Mouse (Mus musculus): ENCODE measurements at regions not wholly inside any gene's neighbourhood (a gene's known extent, or its start where the extent isn't known, plus 50 kb on each side); places are given as distances from the start of the nearest gene placed in this dataset.

DNA sequence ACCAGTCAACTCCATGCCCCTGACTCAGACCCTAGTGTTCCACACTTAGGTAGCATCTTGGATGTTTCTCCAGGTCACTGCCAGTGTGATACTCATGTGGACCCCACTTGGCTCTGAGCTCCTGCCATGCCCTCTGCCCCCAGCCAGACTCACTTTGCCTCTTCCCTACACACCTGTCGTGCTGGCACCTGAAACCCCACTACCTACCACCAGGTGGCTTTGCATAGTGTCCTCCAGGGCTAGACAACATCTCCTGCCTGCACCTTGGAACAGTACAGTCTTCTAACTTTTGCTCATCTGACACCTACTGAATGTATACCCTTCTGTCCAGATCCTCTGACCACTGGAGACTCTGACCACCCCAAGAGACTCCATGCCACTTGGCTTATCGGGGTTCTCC, 80.6 kb downstream of the Fam53a start:
- ATAC-seq = no peak

DNA sequence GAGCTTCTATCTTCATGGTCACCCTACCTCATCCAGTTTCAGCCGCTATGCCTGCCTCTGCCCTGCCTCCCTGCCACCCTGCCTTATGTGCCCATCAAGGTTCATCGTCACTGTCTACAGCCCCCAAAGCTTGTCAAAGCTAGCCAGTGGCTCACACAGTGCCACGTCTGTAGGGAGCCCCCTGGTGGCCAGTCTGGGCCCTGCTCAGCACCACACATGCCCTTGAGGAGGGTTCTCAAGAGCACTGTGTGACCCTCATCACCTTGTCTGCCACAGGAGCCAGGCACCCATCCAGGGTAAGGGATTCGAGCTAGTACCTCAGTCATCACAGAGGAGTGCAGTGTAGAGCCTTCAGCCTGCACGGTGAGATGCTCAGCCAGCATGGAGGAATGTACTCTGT, 86.1 kb downstream of the Fam53a start:
- ATAC-seq = no peak

DNA sequence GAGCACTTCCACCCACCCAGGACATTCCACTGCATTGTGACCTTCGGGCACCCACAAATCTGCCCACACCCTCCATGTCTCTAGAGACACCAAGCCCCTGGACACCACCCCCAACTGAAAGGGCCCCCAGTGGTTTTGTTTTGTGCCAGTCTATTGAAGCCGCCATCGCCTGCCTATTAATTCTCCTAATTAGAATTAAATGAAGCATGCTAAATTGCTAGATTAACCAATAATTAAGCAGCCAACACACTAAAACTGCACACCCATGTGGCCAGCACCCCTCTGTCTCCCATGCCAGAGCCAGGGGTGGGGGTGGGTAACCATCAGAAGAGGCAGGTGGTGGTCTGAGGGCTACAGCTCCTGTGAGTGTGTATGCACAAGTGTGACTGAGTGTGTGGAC, 86.8 kb downstream of the Fam53a start:
- ATAC-seq = no peak

DNA sequence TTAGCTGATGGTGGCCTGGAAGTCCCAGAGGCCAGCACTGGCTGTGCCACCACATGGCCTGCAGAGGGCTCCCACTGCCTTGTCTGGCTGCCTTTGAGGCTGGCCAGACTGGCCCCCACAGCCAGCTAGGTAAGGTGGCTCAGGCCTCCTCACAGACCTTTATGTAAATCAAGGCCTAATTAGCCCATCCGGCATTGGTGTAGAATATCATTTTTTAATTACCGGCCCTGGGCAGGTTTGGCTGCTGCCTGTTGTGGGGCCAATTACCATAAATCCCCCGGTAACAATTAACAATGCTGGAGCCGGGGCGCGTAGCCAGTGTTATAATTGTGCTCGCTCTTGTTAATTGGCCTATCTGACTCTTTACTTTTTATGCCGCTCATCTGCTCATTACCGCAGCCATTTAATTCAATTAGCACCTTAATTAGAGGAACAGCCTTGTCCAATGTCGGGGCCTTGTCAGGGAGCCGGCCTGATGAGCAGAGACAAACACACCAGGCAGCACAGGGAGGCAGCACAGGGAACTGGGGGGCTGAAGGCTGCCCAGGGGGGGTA, 87.4 kb downstream of the Fam53a start:
- ATAC-seq = no peak

DNA sequence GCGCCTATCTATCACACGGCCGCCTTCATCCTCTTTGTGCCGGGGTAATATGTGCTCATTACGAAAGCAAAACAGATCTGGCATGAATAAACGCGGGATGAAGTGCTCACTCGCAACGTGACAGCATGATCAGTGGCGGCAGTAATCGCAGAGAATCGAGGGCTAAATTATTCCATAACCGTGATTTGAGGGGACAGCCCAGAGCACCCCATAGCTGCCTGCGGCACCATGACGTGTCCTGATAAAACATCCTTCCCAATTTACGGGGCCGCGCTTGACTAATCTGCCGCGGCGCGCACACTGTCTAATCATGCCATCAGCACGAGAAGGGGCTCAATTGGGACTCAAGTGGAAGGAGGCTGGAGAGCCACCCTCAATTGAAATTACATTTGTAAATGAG, 89.2 kb downstream of the Fam53a start:
- no peak for ATAC-seq

DNA sequence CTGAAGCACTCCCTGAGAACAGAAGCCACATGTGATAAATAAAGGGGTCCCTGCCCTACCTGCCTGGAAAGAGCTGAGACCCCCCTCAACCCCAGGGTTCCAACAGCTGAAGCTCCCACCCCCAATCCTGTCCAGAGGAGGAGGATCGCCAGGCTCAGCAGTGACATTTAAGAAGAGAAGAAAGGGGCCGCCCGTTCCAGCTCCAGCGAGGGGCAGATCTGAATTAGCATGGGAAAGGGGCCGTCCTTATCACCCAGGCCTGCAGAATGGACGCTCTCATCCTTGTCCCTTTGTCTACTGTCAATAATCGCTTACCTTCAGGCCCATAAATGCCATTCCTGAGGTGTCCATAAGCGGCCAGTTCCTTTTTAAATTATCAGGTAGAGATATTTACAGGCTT, 92.0 kb downstream of the Fam53a start:
- no peak for ATAC-seq

DNA sequence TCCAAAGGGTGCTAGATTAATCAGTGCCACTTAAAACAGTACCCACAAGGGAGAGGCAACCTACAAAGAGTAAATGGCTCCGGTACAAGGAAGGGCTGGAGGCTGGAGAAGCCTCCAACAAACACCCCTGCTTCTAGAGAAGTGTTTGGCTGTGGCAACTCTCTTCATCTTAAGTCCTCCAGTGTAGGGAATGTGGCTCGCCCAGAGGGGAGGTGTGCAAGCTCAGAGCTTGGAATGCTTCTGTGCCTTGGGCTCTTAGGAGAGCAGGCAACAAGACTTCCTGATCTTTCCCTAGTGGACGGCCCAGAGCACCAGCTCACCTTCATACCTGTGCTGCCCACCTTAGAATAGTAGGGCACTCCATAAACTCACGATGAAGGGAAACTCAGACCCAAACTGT, 92.4 kb downstream of the Fam53a start:
- ATAC-seq = no peak

DNA sequence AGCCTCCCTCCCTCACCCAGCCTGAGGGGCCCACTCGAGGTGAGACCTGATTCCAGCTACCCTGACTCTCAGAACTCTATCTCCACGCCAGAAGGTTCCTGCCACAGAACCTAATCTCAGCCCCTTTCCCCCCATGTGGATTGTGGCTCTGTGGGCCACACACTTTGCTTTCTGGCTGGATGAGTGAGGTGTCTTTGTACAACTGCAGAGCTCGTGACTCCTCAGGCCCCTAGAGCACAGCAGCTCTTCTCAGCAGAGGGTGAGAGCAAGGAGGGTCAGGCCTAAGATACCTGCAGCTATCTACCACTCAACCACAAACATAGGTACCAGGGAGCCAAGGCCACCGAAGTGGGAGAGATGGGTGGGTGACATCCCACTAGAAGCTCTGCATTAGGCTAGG, 93.2 kb downstream of the Fam53a start:
- ATAC-seq = no peak

DNA sequence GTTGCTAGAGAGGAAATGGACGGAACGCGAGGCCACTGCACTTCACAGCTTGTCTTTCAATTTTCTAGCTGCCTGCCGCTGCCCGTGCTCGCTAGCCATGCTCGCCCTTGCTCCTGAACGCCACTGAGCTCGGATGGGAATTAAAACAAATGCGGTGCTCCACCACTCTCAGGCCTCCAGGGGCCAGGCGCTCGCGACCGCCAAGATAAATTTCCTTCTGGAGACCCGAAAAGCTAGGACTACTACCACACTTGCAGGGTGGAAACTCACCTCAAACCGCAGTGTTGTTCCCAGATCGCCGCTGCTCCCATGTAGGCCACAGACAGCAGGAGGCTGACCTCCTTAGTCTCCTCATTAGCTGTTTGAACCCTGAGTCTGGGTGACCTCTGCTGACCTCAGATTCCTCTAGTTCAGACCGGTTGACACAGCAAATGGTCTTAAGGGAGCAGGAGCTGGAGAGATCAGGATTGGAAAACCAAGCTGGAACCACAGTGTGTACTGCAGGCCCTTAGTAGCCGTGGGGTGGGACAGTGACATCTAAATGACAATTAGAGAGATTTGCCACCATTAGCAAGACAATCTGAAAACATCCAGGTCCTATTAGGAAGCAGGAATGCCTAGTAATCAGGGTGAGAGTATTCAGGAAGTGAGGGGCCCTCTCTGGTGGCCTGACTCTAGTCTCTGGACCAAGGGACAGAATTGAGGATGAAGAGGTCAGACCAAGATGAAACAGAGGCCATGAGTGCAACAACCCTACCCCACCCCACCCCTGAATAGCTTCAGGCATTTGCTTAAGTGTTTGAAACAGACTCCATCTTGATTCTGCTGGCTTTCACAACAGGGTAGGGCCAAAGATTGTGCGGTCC, 94.1 kb downstream of the Fam53a start:
- no peak for ATAC-seq

DNA sequence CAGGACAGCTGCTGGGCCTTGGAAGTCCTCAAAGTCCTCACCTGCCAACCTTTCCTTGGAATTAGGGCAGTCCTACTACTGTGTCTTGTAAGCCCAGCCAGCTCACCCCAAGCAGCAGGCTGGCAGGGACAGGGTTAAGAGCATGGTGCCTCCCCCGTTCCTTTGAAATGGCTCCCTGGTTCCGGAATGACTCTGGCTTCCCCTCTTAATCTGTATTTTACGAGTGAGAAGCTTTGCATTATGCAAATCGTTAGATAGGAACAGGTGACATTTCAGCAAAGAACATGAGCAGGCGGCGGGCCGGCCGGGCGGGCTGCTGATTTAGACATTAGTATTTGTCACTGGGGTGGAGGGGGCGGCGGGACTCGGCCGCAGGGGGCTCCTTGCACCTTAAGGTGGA, 95.1 kb downstream of the Fam53a start:
- peak; percentile 68 for ATAC-seq

DNA sequence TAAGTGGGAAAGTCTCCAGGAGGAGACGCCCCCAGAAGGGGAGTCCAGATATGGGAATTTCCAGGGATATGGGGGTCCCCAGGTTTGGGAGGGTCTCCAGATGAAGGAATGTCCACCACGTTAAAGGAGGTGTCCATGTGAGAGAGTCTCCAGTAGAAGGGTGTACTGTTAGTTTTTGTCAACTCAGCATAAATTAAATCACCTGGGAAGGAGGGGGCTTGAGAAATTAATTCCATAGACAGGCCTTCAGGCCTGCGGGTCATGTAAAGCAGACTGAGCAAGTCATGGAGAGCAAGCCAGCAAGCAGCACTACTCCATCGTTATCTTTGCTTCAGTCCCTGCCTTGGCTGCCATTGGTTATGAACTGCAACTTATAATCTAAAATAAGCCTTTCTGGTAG, 96.2 kb downstream of the Fam53a start:
- ATAC-seq = no peak

DNA sequence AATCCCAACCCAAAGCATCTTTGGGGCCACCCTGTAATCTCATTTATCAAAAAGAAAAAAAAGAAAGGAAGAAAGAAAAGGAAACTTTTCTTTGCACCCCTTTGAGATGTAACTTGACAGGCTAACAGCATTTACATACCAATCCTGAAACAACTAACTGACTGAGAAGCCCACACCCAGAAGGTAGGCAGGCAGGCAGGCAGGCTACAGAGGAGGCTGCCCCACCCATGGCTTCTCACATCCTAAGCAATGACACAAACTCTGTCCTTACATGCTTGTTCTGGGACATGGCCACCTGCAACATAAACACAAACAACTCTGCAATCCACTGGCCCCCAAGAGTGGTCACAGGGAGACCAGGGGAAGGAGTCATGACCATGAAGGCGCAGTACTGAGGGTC, 97.5 kb upstream of the Nkx1-1 start:
- no peak for ATAC-seq

DNA sequence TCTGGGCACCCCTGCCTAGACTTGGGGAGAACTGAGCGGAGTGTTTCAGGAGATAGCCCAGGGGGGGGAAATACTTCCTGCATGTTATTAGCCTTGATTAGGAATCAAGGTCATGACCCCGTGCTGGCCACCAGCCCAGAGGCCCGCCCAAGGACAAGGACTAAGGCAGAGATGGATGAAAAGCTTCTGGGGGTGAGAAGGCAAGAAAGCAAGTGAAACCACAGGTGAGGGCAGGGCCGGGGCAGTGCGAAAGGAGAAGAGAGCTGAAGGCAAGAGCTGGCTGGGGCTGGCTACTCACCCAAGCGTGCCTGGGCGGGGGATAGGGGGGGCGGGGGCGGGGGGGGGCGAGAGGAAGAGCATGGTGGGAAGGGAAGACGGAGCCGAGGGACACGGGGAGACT, 96.0 kb upstream of the Nkx1-1 start:
- no peak for ATAC-seq

DNA sequence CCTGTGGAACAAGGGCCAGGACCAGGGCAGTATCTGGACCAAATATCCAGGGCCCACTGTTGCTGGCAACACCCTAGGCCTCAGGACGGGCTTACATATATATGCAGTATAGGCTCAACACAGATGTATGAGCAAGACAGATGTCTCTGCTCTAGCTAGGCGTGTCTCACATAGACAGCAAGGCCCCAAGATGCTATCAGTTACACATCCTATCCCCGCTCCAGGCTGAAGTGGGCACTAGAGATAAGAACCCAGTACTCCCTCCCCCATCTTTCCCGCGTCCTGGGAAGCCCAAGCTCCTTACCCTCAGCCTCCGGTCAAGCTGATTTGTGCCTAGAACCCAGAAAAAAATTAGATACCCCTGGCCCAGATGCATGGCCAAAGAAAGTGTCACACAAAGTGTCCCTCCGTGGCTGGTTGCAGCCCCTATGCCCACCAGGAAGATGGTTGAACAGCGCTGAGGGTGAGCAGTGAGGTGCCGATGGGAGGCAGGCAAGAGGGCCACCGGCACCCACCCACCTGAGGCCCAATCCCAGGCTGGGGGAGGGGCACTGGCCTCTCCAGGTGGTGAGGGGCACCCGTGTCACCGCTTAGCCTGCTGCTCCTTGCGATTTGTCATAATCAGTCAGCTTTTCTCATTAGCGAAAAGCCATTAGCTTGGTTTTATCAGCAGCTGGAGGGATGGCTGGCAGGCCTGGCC, 95.3 kb upstream of the Nkx1-1 start:
- ATAC-seq = no peak

DNA sequence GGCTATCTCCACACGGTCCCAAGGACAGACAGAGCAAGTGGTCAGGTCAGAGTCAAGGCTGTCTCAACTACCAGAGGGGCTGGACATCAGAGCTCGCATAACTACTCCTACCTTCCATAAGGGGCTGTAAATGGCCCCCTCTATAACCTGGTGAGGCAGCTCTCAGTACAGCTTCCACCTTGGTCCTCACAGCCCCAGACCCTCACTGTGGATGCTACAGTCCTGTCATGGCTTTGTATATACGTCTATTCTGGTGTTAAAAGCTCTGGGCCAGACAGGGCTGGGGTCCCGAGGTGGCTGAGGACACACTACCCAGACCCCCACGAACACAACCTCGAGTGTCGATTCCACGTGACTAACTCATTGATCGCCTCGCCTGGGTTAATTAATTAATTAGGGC, 94.0 kb upstream of the Nkx1-1 start:
- ATAC-seq = no peak

DNA sequence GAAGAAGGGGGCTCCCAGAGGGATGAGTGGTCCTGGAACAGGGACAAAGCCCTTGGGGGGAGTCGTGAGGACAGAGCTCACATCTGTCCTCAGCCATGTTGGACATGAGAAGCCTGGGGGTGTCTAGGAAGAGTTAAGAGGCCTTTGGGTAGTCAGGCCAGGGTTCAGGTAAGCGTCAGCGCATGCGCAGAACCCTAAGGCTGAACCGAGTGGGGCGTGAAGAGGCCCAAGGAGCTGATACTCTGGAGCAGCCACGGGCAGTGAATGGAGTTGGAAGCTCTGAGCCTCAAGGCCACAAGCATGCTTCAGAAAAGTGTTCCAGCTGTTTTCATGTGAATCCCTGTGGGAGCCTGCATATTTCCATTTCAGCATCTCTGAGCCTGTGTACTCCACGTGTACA, 93.5 kb upstream of the Nkx1-1 start:
- ATAC-seq = no peak

DNA sequence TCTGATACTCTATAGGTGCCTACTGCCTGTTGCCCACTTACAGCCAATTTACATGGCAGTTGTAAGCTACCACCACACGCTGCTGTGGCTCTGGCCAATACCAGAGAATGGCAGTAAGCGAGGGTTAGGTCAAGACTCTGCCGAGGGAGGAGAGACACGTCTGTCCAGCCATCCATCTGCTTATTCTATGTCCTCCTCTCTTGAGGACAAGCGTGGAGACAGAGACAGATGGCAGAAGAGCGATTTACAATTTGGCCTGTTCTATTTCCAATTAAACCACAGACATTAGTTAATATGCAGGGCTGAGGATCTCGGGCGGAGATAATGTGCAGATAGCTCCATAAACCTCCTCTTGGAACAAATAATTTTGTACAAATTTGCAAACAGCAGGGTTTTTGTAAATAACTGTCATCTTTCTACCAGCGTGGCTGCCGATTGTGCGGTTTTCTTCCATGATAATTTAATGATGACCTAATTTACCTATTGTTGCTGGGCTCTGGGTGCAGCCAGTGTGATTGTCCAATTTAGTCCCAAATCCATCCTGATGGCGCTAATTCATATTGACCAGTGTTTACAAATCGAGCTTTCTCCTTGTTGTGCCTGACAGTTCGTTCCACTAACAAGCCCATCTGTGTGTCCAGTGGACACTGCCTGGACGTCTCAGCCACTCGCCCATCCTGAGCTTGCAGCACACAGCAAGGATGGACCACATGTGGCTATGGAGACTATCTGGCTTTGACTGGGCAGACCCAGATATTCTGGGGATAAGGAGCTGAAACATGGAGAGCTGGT, 88.4 kb upstream of the Nkx1-1 start:
- no peak for ATAC-seq

DNA sequence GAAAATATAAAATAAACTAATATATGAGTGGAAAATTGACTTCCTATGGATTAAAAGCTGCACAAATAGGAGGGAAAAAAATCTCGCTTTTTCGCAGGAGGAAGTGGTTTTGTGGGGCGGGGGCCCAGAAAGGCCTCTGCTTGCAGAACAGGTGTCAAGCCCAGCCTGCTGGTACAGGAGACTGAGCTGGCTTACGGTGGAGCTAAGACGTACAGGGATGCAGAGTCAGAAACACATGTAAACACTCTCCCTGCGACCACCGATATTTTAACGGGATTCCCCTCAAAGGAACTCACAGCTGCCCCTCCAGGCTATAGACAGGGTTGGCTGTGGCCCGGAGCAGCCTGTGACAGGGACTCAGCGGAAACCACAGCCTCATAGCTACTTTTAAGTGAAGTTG, 87.1 kb upstream of the Nkx1-1 start:
- ATAC-seq = peak; percentile 61

DNA sequence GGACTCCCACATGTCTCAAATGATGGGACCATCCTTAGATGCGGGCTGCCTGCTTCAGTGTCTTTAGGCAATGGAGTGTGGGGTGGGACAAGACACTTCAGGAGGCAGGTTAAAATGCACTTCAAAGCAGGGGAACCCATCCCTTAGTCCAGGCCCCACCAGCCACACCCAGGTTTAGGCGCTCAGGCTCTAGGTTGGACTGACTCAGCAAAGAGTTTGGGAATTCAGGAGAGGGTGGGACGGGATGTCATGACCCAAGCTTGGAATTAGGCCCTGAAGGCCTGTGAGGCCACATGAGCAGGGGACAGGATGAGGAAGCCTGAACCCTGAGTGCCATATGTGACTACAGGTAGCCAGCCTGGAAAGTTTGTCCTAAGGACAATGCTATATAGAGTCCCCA, 85.6 kb upstream of the Nkx1-1 start:
- no peak for ATAC-seq

DNA sequence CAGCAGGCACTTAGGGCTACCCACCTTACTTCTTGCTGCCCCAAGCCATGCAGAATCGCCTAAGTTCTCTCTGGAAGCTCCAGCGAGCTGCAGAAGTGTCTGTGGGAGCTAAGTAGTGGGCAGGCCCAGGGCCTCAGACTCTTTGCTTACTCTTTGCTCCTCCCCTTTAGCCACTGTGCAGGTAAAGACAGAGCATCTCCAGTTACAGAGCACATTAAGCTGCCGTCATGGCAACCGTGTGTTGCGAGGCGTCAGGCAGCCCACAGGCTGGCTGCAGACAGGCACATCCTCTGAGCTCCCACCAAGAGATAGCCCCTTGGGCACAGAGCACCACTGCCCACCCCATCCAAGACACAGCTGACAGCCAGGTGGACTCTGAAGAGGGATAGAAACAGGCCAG, 85.1 kb upstream of the Nkx1-1 start:
- ATAC-seq = no peak

DNA sequence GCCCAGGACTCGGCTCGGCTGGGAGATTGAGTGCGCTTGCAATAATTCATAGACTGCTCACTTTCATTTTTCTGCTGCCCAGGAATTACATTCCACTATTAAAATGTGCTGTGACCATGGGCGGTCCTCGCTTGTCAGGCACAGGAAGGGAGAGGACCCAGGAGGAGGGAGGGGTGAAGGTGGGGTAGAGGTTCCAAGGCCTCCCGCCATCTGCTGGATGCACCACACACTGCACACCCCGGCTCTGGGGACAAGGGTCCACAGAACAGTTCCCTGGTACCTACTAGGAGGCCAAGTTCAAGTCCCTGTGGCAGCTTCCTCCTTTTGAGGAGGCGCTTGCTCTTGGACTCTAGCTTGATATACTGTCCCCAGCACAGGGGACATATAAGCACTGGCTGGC, 83.8 kb upstream of the Nkx1-1 start:
- no peak for ATAC-seq

DNA sequence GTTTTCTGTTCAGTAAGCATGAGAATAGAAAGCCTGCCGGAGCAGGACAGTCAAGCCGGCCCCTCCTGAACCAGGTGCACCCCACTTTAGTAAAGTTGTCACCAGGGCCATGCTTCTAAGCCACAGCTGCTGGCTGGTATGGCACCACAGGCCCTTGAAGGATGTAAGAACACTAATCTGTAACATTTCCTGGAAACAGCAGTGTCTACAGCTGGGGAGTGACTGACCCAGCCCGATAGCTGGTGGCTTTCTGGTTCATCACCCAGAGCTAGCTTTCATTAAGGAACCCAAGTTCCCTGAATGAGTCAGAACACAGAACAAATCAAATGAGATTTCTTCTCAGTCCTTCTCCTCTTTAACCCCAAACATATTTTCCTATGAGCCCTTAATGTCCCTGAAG, 82.4 kb upstream of the Nkx1-1 start:
- no peak for ATAC-seq

DNA sequence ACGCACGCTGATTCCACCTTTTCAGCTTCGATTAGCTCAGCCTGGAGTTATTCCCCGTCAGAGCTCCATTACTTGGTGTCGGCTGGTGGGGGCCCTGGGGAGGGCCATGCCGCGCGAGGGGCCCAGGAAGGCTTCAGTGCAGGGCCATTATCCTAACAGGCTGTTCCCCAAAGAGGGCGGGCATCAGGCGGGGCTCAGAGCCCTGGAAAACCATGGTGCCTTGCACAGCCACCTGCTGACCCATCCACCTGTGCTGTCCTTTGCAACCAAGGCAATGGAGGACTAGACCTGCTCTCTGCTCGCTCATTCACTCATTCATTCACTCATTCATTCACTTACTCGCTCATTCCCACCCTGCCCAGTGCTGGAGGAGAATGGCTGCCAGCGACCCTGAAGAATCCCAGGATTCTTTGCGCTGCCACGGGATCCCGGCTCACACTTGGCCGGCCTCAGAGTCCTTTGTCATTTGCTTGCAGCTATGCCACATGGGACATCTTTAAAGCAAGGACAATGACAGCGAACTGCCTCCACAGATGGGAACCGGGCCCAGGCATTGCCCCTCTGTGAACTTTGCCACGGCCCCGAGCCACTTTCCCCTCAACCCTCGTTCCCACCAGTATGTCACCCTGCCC, 78.6 kb upstream of the Nkx1-1 start:
- ATAC-seq = no peak

All from CD4-positive, CD25-positive, alpha-beta regulatory T cell, adult 4 months (primary cell).